Mouse (Mus musculus) ES-Bruce4 (cell line): ENCODE measurements around the gene Nmnat3. TPM values are rescaled to one million over a fixed set of nuclear protein-coding genes. Genes with fewer than 3 reads are reported as not detected.

Experiments
- H3K27ac ChIP-seq: 2 replicates; pipeline ENCODE4 v1.5.1; 2012; ENCODE audit warnings: low read length, inconsistent platforms; ENCODE audit not compliant: insufficient read depth
- H3K27me3 ChIP-seq: 2 replicates; pipeline ENCODE4 v1.6.1; 2012; ENCODE audit warnings: mild to moderate bottlenecking, low read length, inconsistent platforms; ENCODE audit not compliant: control insufficient read depth, poor library complexity, insufficient read depth, severe bottlenecking
- H3K36me3 ChIP-seq: 2 replicates; pipeline ENCODE4 v1.6.1; 2012; ENCODE audit warnings: inconsistent platforms, mild to moderate bottlenecking, low read length, moderate library complexity; ENCODE audit not compliant: control insufficient read depth, poor library complexity, insufficient read depth, severe bottlenecking
- H3K4me1 ChIP-seq: one replicate; pipeline ENCODE4 v1.8.1; 2011; ENCODE audit warnings: low read length; ENCODE audit not compliant: control insufficient read depth, insufficient read depth
- H3K4me3 ChIP-seq: 2 replicates; pipeline ENCODE4 v1.5.1; 2011; ENCODE audit warnings: low read depth, mild to moderate bottlenecking, low read length
- H3K9ac ChIP-seq: 2 replicates; pipeline ENCODE4 v1.6.1; 2012; ENCODE audit warnings: low read depth, mild to moderate bottlenecking, inconsistent platforms; ENCODE audit not compliant: poor library complexity, severe bottlenecking
- H3K9me3 ChIP-seq: replicated peaks from 2 replicates; pipeline ENCODE4 v1.6.1; 2012; ENCODE audit warnings: mild to moderate bottlenecking, low read length, inconsistent platforms; ENCODE audit not compliant: control insufficient read depth, poor library complexity, insufficient read depth, severe bottlenecking
- CTCF ChIP-seq: IDR thresholded peaks from one replicate; pipeline ENCODE4 v1.8.1; 2011; ENCODE audit warnings: low read depth, low read length
- EP300 ChIP-seq: IDR thresholded peaks from 2 replicates; pipeline ENCODE4 v1.6.1; 2011; ENCODE audit warnings: low read depth, low read length; ENCODE audit not compliant: insufficient read depth
- POLR2A ChIP-seq: IDR thresholded peaks from one replicate; pipeline ENCODE4 v1.8.1; 2011; ENCODE audit warnings: low read length; ENCODE audit not compliant: insufficient read depth
- polyA plus RNA-seq: library from polyadenylated mRNA; stranded (reverse); fragments of >200 nt; gene quantifications from 2 replicates; pipeline ENCODE4 v1.2.4, GENCODE M21; 2011; ENCODE audit warnings: low read depth; ENCODE audit not compliant: missing spikeins, insufficient read depth, insufficient read length

Nmnat3 gene
- polyA plus RNA-seq, 1 experiment = 1.8 TPM

DNA sequence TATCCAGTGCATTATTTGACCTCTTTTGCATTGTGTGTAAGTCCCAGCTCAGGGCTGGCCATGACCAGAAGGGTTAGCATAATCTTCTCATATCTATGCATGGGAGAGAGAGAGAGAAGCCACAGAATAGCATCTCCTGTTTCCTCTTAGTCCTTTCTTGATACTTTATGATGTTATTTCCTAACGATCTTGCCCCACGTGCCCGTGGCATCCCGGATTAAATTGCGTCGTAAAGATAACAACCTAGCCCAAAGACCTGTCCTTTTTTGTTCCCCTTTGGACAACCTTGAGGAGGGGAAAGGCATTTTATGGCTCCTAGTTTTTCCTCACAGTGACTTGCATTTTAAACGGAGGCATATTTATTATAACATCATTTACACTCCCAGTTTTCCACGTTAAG, 78.8 kb downstream of the Nmnat3 start:
- H3K9ac ChIP-seq = no peak overlapping the region
- no peaks in the 10 kb centered on the region for H3K4me1 ChIP-seq
- no peak for TF ChIP-seq POLR2A
- no peak for TF ChIP-seq CTCF
- TF ChIP-seq EP300 = no peak
- H3K4me3 ChIP-seq = no peak overlapping the region
- H3K9me3 ChIP-seq = no peaks in the 10 kb centered on the region
- no peak overlapping the region for H3K27ac ChIP-seq
- H3K27me3 ChIP-seq = no peaks in the 10 kb centered on the region
- no peaks in the 10 kb centered on the region for H3K36me3 ChIP-seq

DNA sequence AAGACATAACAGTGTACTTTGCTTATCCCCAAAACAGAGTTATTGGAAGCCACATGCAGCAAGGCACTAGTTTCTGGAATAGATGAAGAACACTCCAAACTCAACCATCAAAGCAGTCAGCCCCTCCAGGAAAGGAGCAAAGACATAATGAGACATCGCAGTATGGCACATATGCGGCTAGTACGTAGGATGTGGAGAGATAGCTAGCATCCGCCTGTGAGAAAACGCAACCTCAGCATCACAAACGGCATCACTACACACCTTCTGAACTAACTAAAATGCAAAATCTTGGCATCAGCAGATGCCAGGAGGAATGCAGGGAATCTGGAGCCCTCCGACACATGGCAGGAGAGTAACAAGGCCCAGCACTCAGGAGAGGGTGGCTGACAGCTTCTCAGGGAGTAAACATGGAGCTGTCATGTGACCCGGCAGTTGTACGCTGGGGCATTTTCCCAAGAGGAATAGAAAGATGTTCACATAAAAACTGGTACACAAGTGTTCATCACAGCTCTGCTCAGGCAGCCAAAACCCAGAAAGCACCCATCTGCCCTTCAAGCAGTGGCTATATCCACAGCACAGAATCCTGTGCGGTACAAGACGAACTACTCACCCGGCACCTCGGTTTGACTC, 80.2 kb downstream of the Nmnat3 start:
- H3K4me3 ChIP-seq = no peak overlapping the region
- H3K27me3 ChIP-seq = no peaks in the 10 kb centered on the region
- no peaks in the 10 kb centered on the region for H3K9me3 ChIP-seq
- H3K4me1 ChIP-seq = no peaks in the 10 kb centered on the region
- no peak overlapping the region for H3K27ac ChIP-seq
- H3K36me3 ChIP-seq = no peaks in the 10 kb centered on the region
- no peak overlapping the region for H3K9ac ChIP-seq
- TF ChIP-seq EP300 (no peak), CTCF (no peak), POLR2A (no peak)

DNA sequence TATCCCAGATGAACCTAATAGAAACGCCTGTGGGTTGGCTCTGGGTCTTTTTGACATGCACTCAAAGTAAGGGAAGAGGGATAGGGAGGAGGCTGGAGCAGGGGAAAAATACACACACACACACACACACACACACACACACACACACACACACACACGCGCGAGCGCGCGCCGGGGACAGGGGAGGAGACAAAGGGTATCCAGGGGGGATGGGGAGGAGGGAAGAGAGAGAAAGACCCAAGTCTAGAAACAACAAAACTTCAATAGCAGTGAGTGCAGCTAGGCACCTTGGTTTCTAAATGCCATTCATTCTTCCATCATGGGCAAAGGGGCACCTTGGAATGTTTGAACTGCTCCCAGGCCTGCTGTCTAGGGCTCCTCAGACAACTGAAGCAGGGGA, 82.5 kb downstream of the Nmnat3 start:
- TF ChIP-seq CTCF = no peak
- TF ChIP-seq EP300 = no peak
- TF ChIP-seq POLR2A = no peak
- Histone ChIP-seq H3K27me3 (no peaks in the 10 kb centered on the region), H3K9me3 (no peaks in the 10 kb centered on the region; the same call in 1 of the 2 replicates), H3K36me3 (no peaks in the 10 kb centered on the region), H3K27ac (no peak overlapping the region), H3K4me3 (no peak overlapping the region), H3K4me1 (no peaks in the 10 kb centered on the region), H3K9ac (no peak overlapping the region)

DNA sequence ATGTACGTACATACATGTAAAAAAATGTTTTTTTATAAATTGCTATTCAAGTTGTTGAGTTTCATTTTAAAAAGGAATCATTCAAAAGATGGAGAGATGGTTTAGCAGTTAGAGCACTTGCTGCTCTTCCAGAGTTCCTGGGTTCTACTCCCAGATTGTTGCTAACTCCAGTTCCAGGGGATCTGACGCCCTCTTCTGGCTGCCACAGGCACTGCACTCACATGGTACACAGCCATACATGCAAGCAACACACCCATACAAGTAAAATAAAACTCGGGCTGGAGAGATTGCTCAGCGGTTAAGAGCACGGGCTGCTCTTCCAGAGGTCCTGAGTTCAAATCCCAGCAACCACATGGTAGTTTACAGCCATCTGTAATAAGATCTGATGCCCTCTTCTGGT, 86.1 kb downstream of the Nmnat3 start:
- Histone ChIP-seq H3K36me3 (no peaks in the 10 kb centered on the region), H3K9me3 (no peaks in the 10 kb centered on the region; the same call in 1 of the 2 replicates)
- TF ChIP-seq EP300 = no peak
- TF ChIP-seq CTCF = no peak
- TF ChIP-seq POLR2A = no peak

DNA sequence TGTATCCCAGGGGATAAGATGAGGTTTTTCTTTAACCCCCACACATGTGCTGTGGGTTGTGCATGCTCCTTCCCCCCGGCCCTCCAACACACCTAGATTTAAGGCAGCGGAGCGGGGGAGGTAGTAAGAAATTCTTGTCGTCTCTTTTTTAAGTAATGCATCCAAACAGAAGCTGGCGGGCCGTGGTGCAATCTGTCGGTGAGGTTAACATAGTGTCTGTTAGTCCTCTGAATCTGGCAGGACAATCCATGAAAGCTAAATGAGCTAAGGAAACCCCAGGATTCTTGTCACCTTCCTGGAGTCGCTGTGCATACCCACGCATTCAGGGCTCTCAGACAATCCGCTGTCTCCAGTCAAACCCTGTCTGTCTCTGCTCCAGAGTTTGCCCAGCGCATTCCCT, 87.7 kb downstream of the Nmnat3 start:
- Histone ChIP-seq H3K4me3 (no peak overlapping the region), H3K9me3 (no peaks in the 10 kb centered on the region; the same call in 1 of the 2 replicates), H3K27me3 (no peaks in the 10 kb centered on the region), H3K9ac (no peak overlapping the region), H3K27ac (no peak overlapping the region), H3K36me3 (no peaks in the 10 kb centered on the region), H3K4me1 (no peaks in the 10 kb centered on the region)
- TF ChIP-seq CTCF = no peak

More for the DNA sequence above, 86.1 kb downstream of the Nmnat3 start:
- Histone ChIP-seq H3K27me3 (no peaks in the 10 kb centered on the region), H3K27ac (no peak overlapping the region), H3K9ac (no peak overlapping the region), H3K4me1 (no peaks in the 10 kb centered on the region), H3K4me3 (no peak overlapping the region)

DNA sequence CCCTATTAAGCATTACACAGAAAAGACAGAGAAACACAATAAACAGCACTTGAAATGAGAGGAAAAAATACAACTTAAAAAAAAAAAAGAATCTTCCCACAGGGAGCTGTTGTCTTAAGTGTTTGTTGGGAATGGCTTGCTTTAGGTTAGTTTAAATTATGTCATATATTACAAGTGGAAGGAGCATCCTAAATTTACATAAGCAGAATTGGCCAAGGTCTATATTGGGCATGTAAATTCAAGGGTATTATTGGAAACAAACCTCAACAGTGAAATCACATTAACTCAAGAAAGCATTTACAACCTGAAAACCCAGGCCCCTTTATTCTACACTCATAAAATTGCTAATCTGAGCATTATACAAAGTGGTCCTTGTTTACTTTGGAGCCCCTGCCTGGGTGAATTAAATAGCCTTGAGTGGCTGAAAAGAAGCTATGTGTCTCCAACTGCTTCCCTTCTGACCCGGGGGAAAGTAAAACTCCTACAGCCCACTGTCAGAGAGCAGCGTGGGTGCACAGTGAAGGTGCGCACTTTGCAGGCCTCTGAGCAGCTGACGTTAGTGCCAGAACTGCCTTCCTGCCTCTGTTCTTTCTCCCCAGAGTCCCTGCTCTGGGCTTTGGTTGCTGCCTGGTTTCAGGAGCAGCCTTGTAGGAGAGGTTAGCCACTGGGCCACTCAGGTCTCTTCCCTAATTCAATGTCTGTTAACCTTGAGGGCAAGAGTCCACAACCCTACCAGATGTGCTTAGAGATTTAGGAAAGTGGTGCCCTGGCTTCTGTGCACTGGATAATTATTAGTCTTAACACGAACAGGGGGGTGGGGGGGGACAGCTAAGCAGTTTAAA, 88.3 kb downstream of the Nmnat3 start:
- H3K36me3 ChIP-seq = no peaks in the 10 kb centered on the region
- H3K9ac ChIP-seq = no peak overlapping the region
- TF ChIP-seq CTCF (no peak), POLR2A (no peak), EP300 (no peak)
- no peaks in the 10 kb centered on the region for H3K27me3 ChIP-seq
- no peaks in the 10 kb centered on the region; the same call in 1 of the 2 replicates for H3K9me3 ChIP-seq
- H3K4me1 ChIP-seq = no peaks in the 10 kb centered on the region
- no peak overlapping the region for H3K27ac ChIP-seq
- no peak overlapping the region for H3K4me3 ChIP-seq
